Mouse (Mus musculus) spleen, postnatal 10 days (tissue): ENCODE results near the gene Pcp2.

Experiments
- DNase-seq, 2 experiments: peaks; one replicate each; pipeline ENCODE4 v3.0.0; 2021 to 2022; ENCODE audit warnings: low spot score in 2 of 2

Pcp2 gene

GRCm38 (mm10) chr8:3625445-3625844 is at the start of gene Pcp2:
Gene Pcp2, minus strand, starts transcription at chr8:3625545.
- DNase-seq, result no peak

GRCm38 (mm10) chr8:3674671-3675070 is 49.3 kb upstream of the Pcp2 start:
- no peak for DNase-seq

- DNase-seq, result peak; percentile 79 to 91
These were observed 46.7 kb upstream of the Pcp2 start, which contains the start of gene Fcor for GRCm38 (mm10) chr8:3671980-3672491. Gene Fcor, minus strand, starts transcription at chr8:3672362.

GRCm38 (mm10) chr8:3670388-3670787 is 45.0 kb upstream of the Pcp2 start:
- DNase-seq, result peak in 1 of 2 experiments; percentile 59

- no peak for DNase-seq
These were observed 40.2 kb upstream of the Pcp2 start, which contains the start of gene Mcemp1 for GRCm38 (mm10) chr8:3665507-3665906. Gene Mcemp1, plus strand, starts transcription at chr8:3665754.

GRCm38 (mm10) chr8:3664405-3664804 is 39.1 kb upstream of the Pcp2 start:
- no peak for DNase-seq

GRCm38 (mm10) chr8:3660889-3661288 is 35.5 kb upstream of the Pcp2 start:
- no peak for DNase-seq

GRCm38 (mm10) chr8:3656725-3657381 is 31.5 kb upstream of the Pcp2 start:
- DNase-seq, result no peak

GRCm38 (mm10) chr8:3655526-3655925 is 30.2 kb upstream of the Pcp2 start, which contains the start of gene Retn:
Gene Retn, plus strand, starts transcription at chr8:3655770.
- no peak for DNase-seq

- no peak for DNase-seq
These were observed 29.6 kb upstream of the Pcp2 start for GRCm38 (mm10) chr8:3654726-3655508.

GRCm38 (mm10) chr8:3652845-3653244 is 27.5 kb upstream of the Pcp2 start:
- DNase-seq, result no peak

- DNase-seq, result no peak
These were observed 23.6 kb upstream of the Pcp2 start for GRCm38 (mm10) chr8:3648990-3649389.

- no peak for DNase-seq
These were observed 22.9 kb upstream of the Pcp2 start for GRCm38 (mm10) chr8:3648268-3648667.

GRCm38 (mm10) chr8:3647561-3647960 is 22.2 kb upstream of the Pcp2 start:
- no peak for DNase-seq

- DNase-seq, result no peak
These were observed 21.6 kb upstream of the Pcp2 start for GRCm38 (mm10) chr8:3646824-3647531.

GRCm38 (mm10) chr8:3645804-3646203 is 20.5 kb upstream of the Pcp2 start:
- peak; percentile 24 to 78 for DNase-seq

- peak in 1 of 2 experiments; percentile 55 for DNase-seq
These were observed 6.1 kb upstream of the Pcp2 start for GRCm38 (mm10) chr8:3631478-3631875.

GRCm38 (mm10) chr8:3630647-3631477 is 5.5 kb upstream of the Pcp2 start, which contains the start of gene Stxbp2:
Gene Stxbp2, plus strand, starts transcription at chr8:3630955.
- peak; percentile 68 to 89 for DNase-seq

GRCm38 (mm10) chr8:3628014-3628413 is 2.7 kb upstream of the Pcp2 start:
- peak in 1 of 2 experiments; percentile 60 for DNase-seq

- no peak for DNase-seq
These were observed 1.6 kb upstream of the Pcp2 start for GRCm38 (mm10) chr8:3626971-3627370.

- no peak for DNase-seq
These were observed 3.2 kb downstream of the Pcp2 start for GRCm38 (mm10) chr8:3622119-3622518.
